Mouse (Mus musculus) midbrain, embryonic 13.5 days (tissue): ENCODE measurements around the gene Gm49369. TPM values are rescaled to one million over a fixed set of nuclear protein-coding genes. Genes with fewer than 3 reads are reported as not detected.

Experiments
- ATAC-seq: fragments of 200-750 bp; cut with Nextera tagmentation; 2 replicates; pipeline ENCODE4 v1.8.0; 2017; ENCODE audit warnings: mild to moderate bottlenecking, moderate TSS enrichment, moderate library complexity
- H3K27ac ChIP-seq: fragments of 300-500 bp; sonication (generic); 2 replicates; pipeline ENCODE4 v1.5.1; 2015; ENCODE audit warnings: inconsistent platforms, mild to moderate bottlenecking, moderate library complexity
- H3K27me3 ChIP-seq: fragments of 300-500 bp; sonication (generic); 2 replicates; pipeline ENCODE4 v1.6.1; 2015; ENCODE audit warnings: mild to moderate bottlenecking, inconsistent platforms
- H3K36me3 ChIP-seq: fragments of 300-500 bp; sonication (generic); 2 replicates; pipeline ENCODE4 v1.6.1; 2015; ENCODE audit warnings: mild to moderate bottlenecking, inconsistent platforms
- H3K4me1 ChIP-seq: fragments of 300-500 bp; sonication (generic); replicated peaks from 2 replicates; pipeline ENCODE4 v1.6.1; 2015; ENCODE audit warnings: inconsistent platforms
- H3K4me2 ChIP-seq: fragments of 300-500 bp; sonication (generic); replicated peaks from 2 replicates; pipeline ENCODE4 v1.6.1; 2015; ENCODE audit warnings: moderate library complexity, mild to moderate bottlenecking, inconsistent platforms
- H3K4me3 ChIP-seq: fragments of 300-500 bp; sonication (generic); replicated peaks from 2 replicates; pipeline ENCODE4 v1.5.1; 2015; ENCODE audit warnings: mild to moderate bottlenecking, inconsistent platforms
- H3K9ac ChIP-seq: fragments of 300-500 bp; sonication (generic); replicated peaks from 2 replicates; pipeline ENCODE4 v1.6.1; 2015; ENCODE audit warnings: mild to moderate bottlenecking, inconsistent platforms
- H3K9me3 ChIP-seq: fragments of 300-500 bp; sonication (generic); 2 replicates; pipeline ENCODE4 v1.6.1; 2016; ENCODE audit warnings: mild to moderate bottlenecking, inconsistent platforms
- WGBS: fragments of 180-500 bp; shearing (Covaris S2); methylation state at CpG from one replicate; pipeline ENCODE4 v1.1.7; 2015; 5-methylcytosine and 5-hydroxymethylcytosine counted together
- polyA plus RNA-seq: library from polyadenylated mRNA; unstranded; fragments of >200 nt; fragmentation: Nextera tagmentation; extraction: Ambion mirVana; gene quantifications from 2 replicates; pipeline ENCODE4 v1.2.1, GENCODE M21; 2015

The Gm49369 gene
- not detected in 2 replicates for polyA plus RNA-seq

DNA sequence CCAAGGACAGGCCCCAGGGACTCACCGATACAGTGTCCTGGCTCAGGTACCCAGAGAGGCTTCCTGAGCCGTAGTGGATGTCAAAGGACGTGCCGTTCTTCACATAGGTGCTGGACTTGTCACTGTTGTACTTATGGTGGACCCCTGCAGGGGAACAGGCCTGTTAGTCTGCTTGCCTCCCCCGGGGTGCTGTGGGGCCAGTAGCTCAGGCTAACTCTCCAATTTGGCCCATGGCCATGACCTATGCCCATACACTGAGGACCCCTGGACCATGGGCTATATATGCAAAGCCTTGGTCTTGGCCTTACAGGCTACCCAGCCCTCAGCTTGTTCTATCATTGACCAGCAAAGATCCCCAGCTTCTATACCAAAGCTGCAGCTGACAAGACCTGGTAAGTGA, at the start of gene Gm49369:
TSS of gene Gm49369 (minus strand) at position 101 of the 400 bp plus-strand sequence.
- ATAC-seq: no peak
- H3K4me3 ChIP-seq: no peak within 1 kb of the TSS
- peaks cover 22% of the 10 kb centered on the region for H3K4me1 ChIP-seq
- 93% methylated on average over 5 of the region's 5 CpGs for WGBS
- H3K9ac ChIP-seq: no peak within 1 kb of the TSS
- peaks cover 78% of the 10 kb centered on the region for H3K36me3 ChIP-seq
- H3K9me3 ChIP-seq: no peaks in the 10 kb centered on the region
- no peak within 1 kb of the TSS for H3K4me2 ChIP-seq
- no peaks in the 10 kb centered on the region for H3K27me3 ChIP-seq
- H3K27ac ChIP-seq: no peak within 1 kb of the TSS

DNA sequence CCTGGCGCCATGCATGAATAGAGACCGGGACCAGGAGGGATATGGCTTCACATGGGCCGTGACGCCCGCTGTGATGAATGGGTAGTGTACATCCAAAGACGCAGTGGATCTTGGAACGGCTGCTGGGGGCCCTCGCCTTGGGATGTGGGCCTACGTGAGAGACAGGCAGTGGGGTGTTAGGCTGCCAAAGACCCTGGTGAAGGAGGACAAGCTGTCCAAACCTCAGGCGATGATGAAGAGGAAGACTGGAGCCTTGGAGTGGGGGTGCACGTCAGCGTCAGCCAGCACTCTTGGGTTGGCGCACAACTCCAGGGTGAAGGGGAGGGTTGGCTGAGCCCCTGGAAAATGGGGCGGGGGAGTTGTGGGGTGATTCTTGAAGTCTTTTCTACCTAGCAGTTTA, 48.6 kb upstream of the Gm49369 start:
- 92% methylated on average over 14 of the region's 14 CpGs for WGBS

DNA sequence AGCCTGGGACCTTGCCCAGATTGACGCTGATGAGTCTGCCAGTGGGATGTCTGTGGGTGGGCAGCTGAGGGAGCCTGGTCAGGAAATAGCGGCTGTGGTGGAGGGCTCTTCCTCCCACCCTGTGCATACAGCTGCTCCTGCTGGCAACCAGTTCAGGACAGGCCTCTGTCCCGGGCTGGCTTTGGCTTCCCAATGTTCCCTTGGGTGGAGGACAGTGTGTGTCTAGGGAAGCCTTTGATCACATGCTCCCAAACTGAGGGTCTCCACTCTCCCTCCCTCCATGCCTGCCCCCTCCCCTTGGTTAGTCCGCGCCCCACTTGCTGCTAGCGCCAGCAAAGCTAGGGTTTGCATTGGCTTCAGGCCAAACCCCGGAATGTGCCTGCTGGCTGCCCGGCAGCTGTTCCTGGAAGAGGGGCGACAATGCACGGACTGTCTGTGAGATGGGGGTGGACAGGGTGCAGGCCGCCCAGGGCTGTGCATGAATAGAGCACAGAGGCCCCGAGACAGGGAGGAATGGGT, 47.8 kb upstream of the Gm49369 start:
- Histone ChIP-seq H3K4me2 (no peak overlapping the region), H3K9ac (no peak overlapping the region), H3K9me3 (no peaks in the 10 kb centered on the region), H3K4me1 (peaks cover 10% of the 10 kb centered on the region), H3K27me3 (no peaks in the 10 kb centered on the region; the same call in 1 of the 2 replicates), H3K27ac (peak overlapping the region; percentile 40; the same call in 1 of the 2 replicates), H3K4me3 (no peak overlapping the region), H3K36me3 (no peaks in the 10 kb centered on the region)
- WGBS: 59% methylated on average over 12 of the region's 12 CpGs
- peak; percentile 87 for ATAC-seq

More for the DNA sequence above, 48.6 kb upstream of the Gm49369 start:
- Histone ChIP-seq H3K4me3 (no peak overlapping the region), H3K9me3 (no peaks in the 10 kb centered on the region), H3K36me3 (no peaks in the 10 kb centered on the region), H3K27me3 (no peaks in the 10 kb centered on the region), H3K9ac (no peak overlapping the region), H3K27ac (no peak overlapping the region), H3K4me1 (peaks cover 10% of the 10 kb centered on the region), H3K4me2 (no peak overlapping the region)
- no peak for ATAC-seq

DNA sequence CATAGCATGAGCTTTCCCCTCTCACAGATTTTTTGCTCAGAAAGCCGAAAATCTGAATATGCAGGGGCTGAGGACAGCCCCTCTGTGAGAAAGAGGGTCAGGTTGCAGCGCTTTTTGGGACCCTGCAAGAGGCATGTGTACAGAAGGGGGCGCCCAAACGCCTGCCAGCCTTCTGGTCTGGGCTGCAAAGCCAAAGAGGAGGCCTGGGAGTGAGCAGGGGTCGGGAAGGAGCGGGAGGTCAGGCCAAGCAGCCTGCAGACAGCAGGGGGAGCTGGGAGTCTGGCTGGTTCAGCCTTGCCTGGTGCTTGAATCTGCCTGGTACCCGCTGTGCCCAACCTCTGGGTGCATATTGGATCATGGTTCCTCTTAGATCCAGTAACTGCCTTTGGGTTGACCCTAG, 45.7 kb upstream of the Gm49369 start:
- Histone ChIP-seq H3K4me1 (peaks cover 10% of the 10 kb centered on the region), H3K4me2 (no peak overlapping the region), H3K27me3 (no peaks in the 10 kb centered on the region; the same call in 1 of the 2 replicates), H3K9ac (no peak overlapping the region), H3K36me3 (no peaks in the 10 kb centered on the region), H3K4me3 (no peak overlapping the region), H3K9me3 (no peaks in the 10 kb centered on the region), H3K27ac (no peak overlapping the region)
- no peak for ATAC-seq
- WGBS: 4% methylated on average over 7 of the region's 7 CpGs

DNA sequence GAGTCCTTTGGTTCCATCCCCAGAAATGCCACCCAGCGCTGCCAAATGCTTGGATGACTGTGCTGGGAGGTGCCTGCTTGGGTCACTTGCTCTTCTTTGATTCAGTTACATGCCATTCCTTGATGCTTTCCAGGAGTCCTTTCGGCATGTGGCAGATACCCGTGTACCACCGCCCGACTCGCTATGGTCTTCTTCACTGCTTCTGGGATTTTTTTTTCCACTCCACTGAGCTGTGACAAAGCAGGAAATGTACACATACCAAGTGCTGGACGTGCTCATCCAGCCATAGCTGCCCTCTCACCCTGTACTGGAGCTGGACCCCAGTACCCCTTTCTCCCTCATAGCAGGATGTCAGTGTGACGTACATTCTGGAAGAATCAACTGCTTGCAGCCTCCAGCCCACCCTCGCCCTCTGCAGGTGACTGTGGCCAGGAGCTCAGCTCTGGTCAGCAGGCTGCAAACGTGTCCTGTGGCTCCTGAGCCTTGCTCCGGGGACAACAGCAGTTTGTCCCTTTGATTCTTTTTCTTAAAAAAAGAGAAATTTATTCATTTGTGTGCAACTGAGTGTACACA, 43.3 kb upstream of the Gm49369 start:
- H3K4me3 ChIP-seq: no peak overlapping the region
- H3K27me3 ChIP-seq: no peaks in the 10 kb centered on the region; the same call in 1 of the 2 replicates
- no peak overlapping the region for H3K4me2 ChIP-seq
- H3K9me3 ChIP-seq: no peaks in the 10 kb centered on the region
- no peaks in the 10 kb centered on the region for H3K36me3 ChIP-seq
- H3K27ac ChIP-seq: no peak overlapping the region
- H3K4me1 ChIP-seq: peaks cover 9% of the 10 kb centered on the region
- 44% methylated on average over 11 of the region's 11 CpGs for WGBS
- no peak for ATAC-seq
- H3K9ac ChIP-seq: no peak overlapping the region

DNA sequence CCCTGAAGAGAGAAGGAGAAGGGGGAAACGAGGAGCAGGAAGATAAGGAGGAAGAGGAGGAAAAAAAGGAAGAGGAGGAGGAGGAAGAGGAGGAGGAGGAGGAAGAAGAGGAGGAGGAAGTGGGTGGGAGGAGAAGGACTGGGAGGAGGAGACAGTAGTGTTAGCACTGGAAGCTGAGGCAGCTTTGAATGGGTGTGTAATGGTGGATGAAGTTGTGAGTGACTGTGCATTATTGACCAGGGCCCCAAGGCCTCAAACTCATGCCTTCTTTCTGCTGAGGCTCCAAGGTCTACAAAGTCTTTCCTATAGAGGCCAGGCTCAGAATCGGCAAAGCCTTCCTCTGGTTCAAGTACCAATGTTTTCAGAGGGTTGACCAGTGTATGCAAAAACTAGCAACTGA, 39.4 kb upstream of the Gm49369 start:
- WGBS: 76% methylated on average over 2 of the region's 2 CpGs
- Histone ChIP-seq H3K9ac (no peak overlapping the region), H3K4me3 (no peak overlapping the region), H3K9me3 (no peaks in the 10 kb centered on the region), H3K36me3 (no peaks in the 10 kb centered on the region), H3K4me2 (no peak overlapping the region), H3K27me3 (no peaks in the 10 kb centered on the region; the same call in 1 of the 2 replicates), H3K27ac (no peak overlapping the region), H3K4me1 (no peaks in the 10 kb centered on the region)
- ATAC-seq: no peak

DNA sequence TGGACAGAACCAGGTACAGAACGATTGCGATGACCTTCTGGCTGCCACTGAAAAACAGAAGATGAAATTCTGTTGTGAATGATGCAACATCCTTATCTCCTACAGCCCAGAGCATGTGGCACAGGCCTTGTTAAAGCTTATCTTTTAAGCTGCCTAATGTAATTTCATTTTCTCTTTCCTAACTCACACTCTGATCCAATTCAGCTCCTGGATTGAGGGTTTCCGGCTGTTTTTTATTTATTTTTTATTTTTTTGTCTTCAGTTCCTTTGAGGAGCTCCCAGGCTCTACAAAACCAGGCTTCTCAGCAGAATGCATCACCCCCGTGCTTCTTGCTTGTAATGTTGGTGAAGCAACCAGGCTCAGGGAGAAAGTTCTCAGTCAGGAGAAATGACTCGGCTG, 37.4 kb upstream of the Gm49369 start:
- Histone ChIP-seq H3K4me2 (no peak overlapping the region), H3K36me3 (no peaks in the 10 kb centered on the region), H3K27me3 (no peaks in the 10 kb centered on the region), H3K4me3 (no peak overlapping the region), H3K4me1 (no peaks in the 10 kb centered on the region), H3K9ac (no peak overlapping the region), H3K9me3 (no peaks in the 10 kb centered on the region), H3K27ac (no peak overlapping the region)
- no peak for ATAC-seq
- 85% methylated on average over 5 of the region's 5 CpGs for WGBS

DNA sequence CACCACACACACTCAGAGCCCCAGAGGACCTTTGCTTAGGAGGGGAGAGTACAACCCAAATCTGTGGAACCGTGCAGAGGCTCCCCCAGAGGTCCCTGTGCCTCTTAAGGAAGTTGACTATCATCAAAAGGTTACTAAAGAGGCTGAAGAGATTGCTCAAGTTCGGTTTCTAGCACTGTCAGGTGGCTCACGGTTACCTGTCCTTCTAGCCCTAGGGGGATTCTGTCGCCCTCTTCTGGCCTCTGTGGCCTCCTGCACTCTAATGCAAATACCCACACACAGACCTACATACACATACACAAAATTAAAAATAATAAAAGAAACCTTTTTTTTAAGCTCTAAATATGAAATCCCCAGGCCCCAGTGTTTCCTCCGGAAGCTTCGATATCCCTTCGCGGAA, 36.2 kb upstream of the Gm49369 start:
- Histone ChIP-seq H3K9me3 (no peaks in the 10 kb centered on the region), H3K9ac (no peak overlapping the region), H3K4me2 (no peak overlapping the region), H3K27ac (no peak overlapping the region), H3K4me3 (no peak overlapping the region), H3K27me3 (no peaks in the 10 kb centered on the region), H3K36me3 (no peaks in the 10 kb centered on the region), H3K4me1 (no peaks in the 10 kb centered on the region)
- ATAC-seq: no peak
- WGBS: 91% methylated on average over 8 of the region's 8 CpGs

DNA sequence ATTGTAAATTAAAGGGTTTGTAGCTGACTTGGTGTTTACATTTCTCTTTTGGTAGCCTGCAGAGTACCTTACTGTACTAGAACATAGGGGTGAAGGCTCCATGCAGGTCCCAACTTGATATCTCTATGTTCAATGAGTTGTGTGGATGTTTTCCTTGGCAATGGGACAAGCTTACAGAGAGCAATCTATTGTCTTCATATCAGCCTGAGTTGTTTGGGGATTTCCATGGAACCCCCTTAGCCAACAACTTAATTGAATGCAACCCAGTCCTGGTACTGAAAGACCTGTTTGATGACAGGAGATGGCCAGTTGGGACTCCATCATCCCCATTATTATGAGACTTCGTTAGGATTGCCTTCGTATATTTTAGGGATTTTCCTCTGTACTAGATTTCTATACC, 35.6 kb upstream of the Gm49369 start:
- no peak overlapping the region for H3K9ac ChIP-seq
- no peak overlapping the region for H3K27ac ChIP-seq
- H3K4me2 ChIP-seq: no peak overlapping the region
- no peaks in the 10 kb centered on the region for H3K27me3 ChIP-seq
- no peak for ATAC-seq
- H3K9me3 ChIP-seq: no peaks in the 10 kb centered on the region
- H3K4me3 ChIP-seq: no peak overlapping the region
- no peaks in the 10 kb centered on the region for H3K4me1 ChIP-seq
- 92% methylated on average over 2 of the region's 2 CpGs for WGBS
- no peaks in the 10 kb centered on the region for H3K36me3 ChIP-seq

DNA sequence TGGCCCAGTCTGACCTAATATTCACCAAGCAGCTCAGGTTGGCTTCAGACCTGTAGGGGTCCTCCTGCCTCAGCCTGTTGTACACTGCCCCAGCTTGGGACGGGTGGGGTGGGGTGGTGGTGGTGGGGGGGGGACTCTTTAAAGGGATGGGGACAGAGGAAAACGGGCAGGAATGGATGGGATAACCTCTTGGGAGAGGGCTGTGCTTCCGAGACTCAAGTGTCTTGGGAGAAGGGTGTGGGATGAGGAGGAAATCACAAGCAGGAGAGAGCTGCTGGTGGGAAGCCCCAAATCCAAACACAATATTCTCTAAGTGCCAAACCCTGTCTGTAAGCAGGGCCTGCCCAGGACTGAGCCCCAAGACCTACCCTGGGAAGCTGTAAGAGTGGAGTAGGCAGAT, 33.8 kb upstream of the Gm49369 start:
- no peak overlapping the region for H3K4me3 ChIP-seq
- WGBS: 88% methylated on average over 3 of the region's 3 CpGs
- no peaks in the 10 kb centered on the region for H3K27me3 ChIP-seq
- H3K4me2 ChIP-seq: no peak overlapping the region
- no peak for ATAC-seq
- no peaks in the 10 kb centered on the region for H3K9me3 ChIP-seq
- H3K4me1 ChIP-seq: no peaks in the 10 kb centered on the region
- H3K27ac ChIP-seq: no peak overlapping the region
- no peaks in the 10 kb centered on the region for H3K36me3 ChIP-seq
- no peak overlapping the region for H3K9ac ChIP-seq

DNA sequence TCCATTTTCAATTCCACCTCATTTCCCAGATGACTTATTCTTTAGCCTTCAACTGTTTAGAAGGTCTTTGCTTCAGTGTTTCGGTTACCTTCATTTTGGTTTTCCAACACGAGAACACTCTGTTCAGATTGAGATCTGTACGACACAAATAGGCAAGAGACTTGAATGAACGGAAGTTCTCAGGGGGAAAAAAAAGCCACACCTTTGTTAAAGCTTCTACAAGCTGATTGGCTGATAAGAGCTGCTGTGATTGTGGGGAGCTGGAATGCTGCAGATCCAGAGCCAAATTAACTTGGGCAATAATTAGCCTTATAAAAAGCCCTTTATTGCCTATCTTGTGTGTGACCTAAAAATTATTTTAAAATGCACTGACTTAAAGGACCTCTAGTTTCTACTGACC, 32.8 kb upstream of the Gm49369 start:
- Histone ChIP-seq H3K27me3 (no peaks in the 10 kb centered on the region), H3K4me2 (no peak overlapping the region), H3K36me3 (no peaks in the 10 kb centered on the region), H3K4me3 (no peak overlapping the region), H3K27ac (no peak overlapping the region), H3K9me3 (no peaks in the 10 kb centered on the region), H3K9ac (no peak overlapping the region), H3K4me1 (no peaks in the 10 kb centered on the region)
- WGBS: 74% methylated on average over 4 of the region's 4 CpGs
- ATAC-seq: no peak

DNA sequence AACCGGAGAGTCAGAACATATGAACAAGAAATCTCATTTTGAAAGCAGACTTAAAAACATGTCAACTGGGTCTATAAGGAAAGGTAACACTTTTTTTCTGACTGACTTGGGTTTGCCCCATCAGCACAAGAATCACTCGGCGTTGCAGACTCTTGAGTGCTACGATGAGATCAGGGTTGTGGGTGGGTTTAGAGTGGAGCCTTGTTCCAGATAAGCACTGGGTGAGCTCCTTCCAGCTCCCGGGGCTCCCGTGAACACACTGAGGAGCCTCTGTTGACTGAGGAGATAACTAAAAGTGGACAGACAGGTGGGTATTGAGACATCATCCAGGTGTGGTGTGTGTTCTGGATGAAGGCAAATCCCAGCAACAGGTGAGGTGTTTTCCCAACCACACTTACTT, 30.8 kb upstream of the Gm49369 start:
- WGBS: 94% methylated on average over 6 of the region's 6 CpGs
- Histone ChIP-seq H3K4me3 (no peak overlapping the region), H3K27me3 (no peaks in the 10 kb centered on the region)

DNA sequence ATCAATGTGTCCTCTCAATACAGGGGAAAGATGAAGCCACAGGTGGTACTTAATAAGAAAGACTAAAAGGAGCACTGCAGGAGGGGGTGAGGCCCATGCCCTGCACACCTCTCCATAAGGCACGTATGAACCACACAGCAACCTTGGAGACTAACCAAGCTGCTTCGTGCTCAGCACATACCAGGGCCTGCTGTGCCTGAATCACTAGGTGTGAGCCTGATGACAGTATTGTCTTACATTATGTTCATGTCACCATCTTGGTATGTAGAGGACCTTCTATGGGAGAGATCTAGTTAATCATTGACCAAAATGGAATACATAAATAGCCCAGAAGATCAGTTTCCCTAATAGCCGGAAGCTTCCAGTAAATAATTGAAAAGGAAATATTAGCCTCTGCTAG, 27.1 kb upstream of the Gm49369 start:
- 81% methylated on average over 3 of the region's 3 CpGs for whole genome bisulfite sequencing
- Histone ChIP-seq H3K4me1 (no peaks in the 10 kb centered on the region), H3K27me3 (no peaks in the 10 kb centered on the region), H3K9me3 (no peaks in the 10 kb centered on the region), H3K4me3 (no peak overlapping the region), H3K27ac (no peak overlapping the region), H3K4me2 (no peak overlapping the region), H3K9ac (no peak overlapping the region), H3K36me3 (no peaks in the 10 kb centered on the region)
- no peak for ATAC-seq

More for the DNA sequence above, 30.8 kb upstream of the Gm49369 start:
- no peak overlapping the region for H3K27ac ChIP-seq
- no peaks in the 10 kb centered on the region for H3K4me1 ChIP-seq
- H3K9ac ChIP-seq: no peak overlapping the region
- no peaks in the 10 kb centered on the region for H3K36me3 ChIP-seq
- no peak for ATAC-seq
- no peak overlapping the region for H3K4me2 ChIP-seq
- H3K9me3 ChIP-seq: no peaks in the 10 kb centered on the region
